Mouse (Mus musculus) embryonic facial prominence, embryonic 10.5 days (tissue): ENCODE measurements at regions not wholly inside any gene's neighbourhood (a gene's known extent, or its start where the extent isn't known, plus 50 kb on each side); places are given as distances from the start of the nearest gene placed in this dataset.

ENCODE experiments used
- DNase-seq: peaks from one replicate; pipeline ENCODE4 v3.0.0-alpha.2; 2017; ENCODE audit warnings: low spot score
- H3K27ac ChIP-seq: fragments of 300-500 bp; sonication (generic); replicated peaks from 2 replicates; pipeline ENCODE4 v1.5.1; 2016; ENCODE audit warnings: mild to moderate bottlenecking
- H3K27me3 ChIP-seq: fragments of 300-500 bp; sonication (generic); replicated peaks from 2 replicates; pipeline ENCODE4 v1.6.1; 2016; ENCODE audit warnings: low read depth, mild to moderate bottlenecking; ENCODE audit not compliant: poor library complexity, severe bottlenecking
- H3K36me3 ChIP-seq: fragments of 300-500 bp; sonication (generic); replicated peaks from 2 replicates; pipeline ENCODE4 v1.6.1; 2016; ENCODE audit warnings: mild to moderate bottlenecking, moderate library complexity
- H3K4me1 ChIP-seq: fragments of 300-500 bp; sonication (generic); 2 replicates; pipeline ENCODE4 v1.6.1; 2016
- H3K4me3 ChIP-seq: fragments of 300-500 bp; sonication (generic); 2 replicates; pipeline ENCODE4 v1.5.1; 2016; ENCODE audit warnings: mild to moderate bottlenecking, moderate library complexity
- H3K9me3 ChIP-seq: fragments of 300-500 bp; sonication (generic); 2 replicates; pipeline ENCODE4 v1.6.1; 2016; ENCODE audit warnings: mild to moderate bottlenecking
- WGBS: fragments of 180-500 bp; shearing (Covaris S2); methylation state at CpG from one replicate; pipeline ENCODE4 v1.1.7; 2016; 5-methylcytosine and 5-hydroxymethylcytosine counted together

DNA sequence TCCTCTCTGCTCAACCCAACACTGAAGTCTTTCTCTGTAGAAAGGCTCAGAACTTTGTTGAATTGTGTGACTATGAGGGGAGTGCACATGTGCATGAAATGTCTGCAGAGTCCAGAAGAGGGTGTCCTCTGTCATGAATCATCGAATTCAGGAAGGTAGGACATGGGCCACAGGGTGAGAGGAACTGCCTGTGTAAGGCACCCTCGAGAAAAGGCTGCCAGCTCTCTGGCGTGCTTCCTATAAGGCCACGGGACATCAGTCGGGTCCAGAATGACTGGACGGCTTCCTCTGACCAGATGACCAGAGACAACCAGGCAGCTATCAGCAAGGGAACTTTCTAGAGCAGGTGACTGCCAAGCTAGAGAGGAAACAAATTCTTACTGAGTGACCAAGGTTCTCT lies 91.1 kb upstream of the Zdhhc25 start:
- Histone ChIP-seq H3K4me1 (peaks cover 15% of the 10 kb centered on the region), H3K9me3 (no peaks in the 10 kb centered on the region), H3K27me3 (no peaks in the 10 kb centered on the region), H3K36me3 (no peaks in the 10 kb centered on the region), H3K4me3 (no peak overlapping the region), H3K27ac (no peak overlapping the region)
- no peak for DNase-seq
- 91% methylated on average over 6 of the region's 6 CpGs for WGBS

DNA sequence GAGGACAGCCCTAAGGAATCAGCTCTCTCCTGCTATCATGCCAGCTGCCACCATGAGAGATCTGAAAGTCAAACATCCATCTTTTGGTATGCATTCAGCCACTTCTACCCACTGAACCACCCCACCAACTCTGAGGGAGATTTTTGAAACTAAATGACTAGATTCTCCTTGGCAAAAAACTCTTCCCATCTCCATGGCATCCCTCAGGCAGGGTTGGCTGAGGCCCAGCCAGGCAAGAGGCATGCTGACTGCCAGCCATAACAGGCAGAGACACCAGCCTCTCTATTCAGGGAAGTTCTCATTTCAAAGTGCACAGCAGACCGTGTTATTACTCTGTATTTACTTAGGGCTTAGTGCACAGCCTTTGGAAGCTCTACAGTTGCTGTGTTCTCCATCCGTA lies 90.5 kb upstream of the Zdhhc25 start:
- H3K4me1 ChIP-seq, result peaks cover 15% of the 10 kb centered on the region
- H3K9me3 ChIP-seq, result no peaks in the 10 kb centered on the region
- no peaks in the 10 kb centered on the region for H3K27me3 ChIP-seq
- no peak overlapping the region for H3K4me3 ChIP-seq
- DNase-seq, result no peak
- 77% methylated on average over 2 of the region's 2 CpGs for WGBS
- no peaks in the 10 kb centered on the region for H3K36me3 ChIP-seq
- H3K27ac ChIP-seq, result no peak overlapping the region

DNA sequence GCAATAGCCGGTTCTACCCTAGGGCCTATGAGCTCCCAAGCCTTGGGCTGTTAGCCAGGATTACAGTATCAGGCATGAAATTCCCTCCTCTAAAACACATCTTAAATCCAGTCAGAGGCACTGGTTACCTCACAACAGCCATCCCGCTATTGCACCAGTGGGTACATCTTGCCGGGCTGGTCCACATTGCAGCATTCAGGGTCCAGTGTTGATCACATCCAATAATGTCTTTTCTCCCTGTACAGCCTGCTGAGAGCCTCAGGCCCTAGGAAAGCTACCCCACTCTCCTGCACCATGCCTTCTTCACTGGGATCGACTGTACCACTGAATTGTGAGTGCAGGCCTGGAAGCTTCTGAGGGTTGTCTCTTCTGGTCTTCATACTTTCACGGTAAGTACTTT lies 86.0 kb upstream of the Zdhhc25 start:
- no peak overlapping the region for H3K27ac ChIP-seq
- DNase-seq, result no peak
- H3K9me3 ChIP-seq, result no peaks in the 10 kb centered on the region
- no peaks in the 10 kb centered on the region for H3K27me3 ChIP-seq
- no peaks in the 10 kb centered on the region for H3K36me3 ChIP-seq
- no peak overlapping the region for H3K4me3 ChIP-seq
- no peaks in the 10 kb centered on the region for H3K4me1 ChIP-seq
- WGBS, result 93% methylated on average over 5 of the region's 5 CpGs

DNA sequence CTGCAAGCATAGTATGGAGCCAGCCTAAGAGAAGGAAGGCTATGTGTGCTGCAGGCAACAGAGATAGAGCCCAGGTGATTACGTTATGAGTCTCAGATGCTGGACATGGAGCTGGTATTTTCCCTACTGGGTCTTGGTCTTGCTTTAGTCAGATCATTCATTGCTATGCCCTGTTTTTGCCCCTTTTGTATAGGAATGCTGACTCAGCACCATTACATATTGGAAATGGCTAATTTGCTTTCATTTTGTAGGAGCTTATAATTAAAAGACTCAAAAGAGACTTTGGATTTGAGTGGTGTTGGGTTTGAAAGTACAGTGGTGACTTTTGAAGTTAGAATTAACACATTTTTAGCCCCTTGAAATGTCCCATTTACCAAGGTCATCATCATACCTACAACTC lies 68.9 kb upstream of the Zdhhc25 start:
- WGBS, result 89% methylated on average over 1 of the region's 1 CpGs
- H3K36me3 ChIP-seq, result no peaks in the 10 kb centered on the region
- DNase-seq, result no peak

DNA sequence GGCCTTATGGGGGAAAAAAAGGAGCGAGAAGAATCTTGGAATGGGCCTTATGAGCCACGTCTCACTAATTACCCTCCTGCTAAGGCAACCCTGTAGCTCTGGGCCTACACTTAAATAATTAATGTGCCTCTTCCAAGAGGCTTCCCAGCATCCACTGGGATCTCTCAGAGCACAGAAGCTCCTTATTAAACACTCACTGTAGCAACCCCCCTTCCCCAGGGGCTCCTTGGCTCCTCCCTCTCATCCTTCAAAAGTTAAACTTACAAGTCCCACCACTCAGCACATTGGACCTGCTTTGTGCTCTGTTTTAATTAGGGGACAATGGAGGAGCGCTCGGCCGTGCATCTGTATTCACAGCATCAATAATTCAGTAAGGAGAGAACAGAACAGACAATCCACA lies 68.1 kb upstream of the Zdhhc25 start:
- DNase-seq, result no peak
- Histone ChIP-seq H3K27ac (no peak overlapping the region), H3K27me3 (no peaks in the 10 kb centered on the region), H3K4me3 (no peak overlapping the region), H3K36me3 (no peaks in the 10 kb centered on the region), H3K4me1 (no peaks in the 10 kb centered on the region), H3K9me3 (0 out of 2 replicates have a peak, but pooled peaks cover 4% of the 10 kb centered on the region)
- WGBS, result 70% methylated on average over 5 of the region's 5 CpGs

More for the DNA sequence above, 68.9 kb upstream of the Zdhhc25 start:
- H3K27me3 ChIP-seq, result no peaks in the 10 kb centered on the region
- no peak overlapping the region for H3K27ac ChIP-seq
- H3K4me1 ChIP-seq, result no peaks in the 10 kb centered on the region
- no peak overlapping the region for H3K4me3 ChIP-seq
- H3K9me3 ChIP-seq, result 0 out of 2 replicates have a peak, but pooled peaks cover 4% of the 10 kb centered on the region

DNA sequence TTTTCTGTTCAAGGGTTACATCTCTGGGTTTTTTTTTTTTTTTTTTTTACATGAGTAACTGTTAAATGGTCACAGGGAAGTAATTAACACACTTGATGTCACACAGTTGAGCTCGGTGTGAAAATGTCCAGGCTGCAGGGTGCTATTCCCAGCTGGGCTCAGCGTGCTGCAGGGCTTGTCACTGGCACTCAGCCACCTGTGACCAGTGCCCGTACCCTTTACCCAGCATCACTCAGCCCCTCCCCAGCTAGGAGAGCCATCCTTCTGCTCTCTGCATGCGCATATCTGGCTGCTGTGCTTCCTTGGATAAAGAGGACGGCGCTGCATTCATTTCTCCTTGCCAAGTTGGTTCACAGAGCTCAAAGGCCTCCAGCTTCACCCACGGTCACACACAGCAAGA lies 66.7 kb upstream of the Zdhhc25 start:
- no peak for DNase-seq
- Histone ChIP-seq H3K36me3 (no peaks in the 10 kb centered on the region), H3K27me3 (no peaks in the 10 kb centered on the region), H3K27ac (no peak overlapping the region), H3K4me3 (no peak overlapping the region), H3K9me3 (0 out of 2 replicates have a peak, but pooled peaks cover 4% of the 10 kb centered on the region), H3K4me1 (no peaks in the 10 kb centered on the region)
- 76% methylated on average over 7 of the region's 7 CpGs for WGBS

DNA sequence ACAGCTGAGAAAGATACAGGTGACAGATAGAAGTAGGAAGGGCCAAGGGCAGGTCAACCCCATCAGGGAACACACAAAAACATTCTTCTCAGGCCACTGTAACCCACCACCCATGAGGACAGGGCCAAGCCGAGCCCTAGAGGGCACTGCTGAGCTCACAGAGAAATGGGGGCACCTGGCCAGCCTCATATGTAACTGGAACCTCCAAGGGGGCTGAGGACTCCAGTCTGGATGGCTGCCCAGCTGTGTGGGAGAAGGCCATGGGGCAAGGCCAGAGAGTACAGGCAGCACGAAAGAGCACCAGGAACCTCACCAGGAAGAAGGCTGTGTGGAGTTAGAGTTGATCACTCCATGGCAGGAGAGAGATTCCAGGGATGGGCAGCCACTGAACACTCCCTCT lies 64.6 kb upstream of the Zdhhc25 start:
- no peak for DNase-seq
- Histone ChIP-seq H3K9me3 (0 out of 2 replicates have a peak, but pooled peaks cover 4% of the 10 kb centered on the region), H3K27ac (no peak overlapping the region), H3K4me3 (no peak overlapping the region), H3K27me3 (no peaks in the 10 kb centered on the region), H3K36me3 (no peaks in the 10 kb centered on the region), H3K4me1 (no peaks in the 10 kb centered on the region)
- WGBS, result 79% methylated on average over 2 of the region's 2 CpGs

DNA sequence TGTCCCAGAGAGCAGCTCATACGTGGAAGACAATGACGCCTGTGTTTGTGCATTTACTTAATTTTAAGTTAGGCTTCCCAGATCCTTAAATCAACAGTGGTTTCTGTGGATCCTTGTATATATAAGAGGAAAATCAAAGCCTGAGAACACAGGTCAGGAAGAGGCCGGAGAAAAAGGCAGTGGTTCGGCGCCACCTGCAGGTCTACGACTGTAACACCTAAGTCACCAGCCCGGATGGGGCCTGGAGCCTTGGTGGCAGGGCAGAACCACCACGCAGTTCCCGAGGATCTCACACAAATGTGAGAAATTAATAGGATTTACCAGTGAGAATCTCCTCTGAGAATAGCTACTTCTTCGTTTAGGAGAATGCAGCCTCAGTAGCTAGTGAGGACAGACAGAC lies 62.9 kb upstream of the Zdhhc25 start:
- WGBS, result 25% methylated on average over 10 of the region's 10 CpGs
- Histone ChIP-seq H3K4me1 (peaks cover 3% of the 10 kb centered on the region; the same call in 1 of the 2 replicates), H3K36me3 (no peaks in the 10 kb centered on the region), H3K9me3 (no peaks in the 10 kb centered on the region), H3K4me3 (no peak overlapping the region), H3K27me3 (no peaks in the 10 kb centered on the region), H3K27ac (no peak overlapping the region)
- peak; percentile 65 for DNase-seq

DNA sequence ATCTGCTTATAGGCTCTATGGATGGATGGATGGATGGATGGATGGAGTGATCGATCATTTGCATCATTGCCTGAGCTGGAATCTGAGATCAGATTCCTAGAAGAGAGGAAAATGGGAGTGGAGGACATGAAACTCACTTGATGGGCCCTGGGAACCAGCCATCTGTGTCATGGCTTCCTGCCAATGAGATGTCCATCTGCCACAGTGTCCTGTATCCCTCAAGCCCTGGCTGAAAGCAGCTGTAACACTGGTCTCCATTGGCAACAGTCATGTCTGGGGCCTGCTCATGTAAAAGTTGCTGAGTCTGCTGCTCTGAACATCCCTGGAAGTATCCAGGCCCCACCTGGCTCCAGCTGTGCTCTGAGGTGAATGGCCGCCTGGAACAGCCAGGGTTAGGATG lies 57.5 kb upstream of the Zdhhc25 start:
- Histone ChIP-seq H3K9me3 (no peaks in the 10 kb centered on the region), H3K27me3 (no peaks in the 10 kb centered on the region), H3K27ac (no peak overlapping the region), H3K4me3 (no peak overlapping the region), H3K36me3 (no peaks in the 10 kb centered on the region), H3K4me1 (peaks cover 3% of the 10 kb centered on the region; the same call in 1 of the 2 replicates)
- DNase-seq, result no peak
- WGBS, result 86% methylated on average over 2 of the region's 2 CpGs

DNA sequence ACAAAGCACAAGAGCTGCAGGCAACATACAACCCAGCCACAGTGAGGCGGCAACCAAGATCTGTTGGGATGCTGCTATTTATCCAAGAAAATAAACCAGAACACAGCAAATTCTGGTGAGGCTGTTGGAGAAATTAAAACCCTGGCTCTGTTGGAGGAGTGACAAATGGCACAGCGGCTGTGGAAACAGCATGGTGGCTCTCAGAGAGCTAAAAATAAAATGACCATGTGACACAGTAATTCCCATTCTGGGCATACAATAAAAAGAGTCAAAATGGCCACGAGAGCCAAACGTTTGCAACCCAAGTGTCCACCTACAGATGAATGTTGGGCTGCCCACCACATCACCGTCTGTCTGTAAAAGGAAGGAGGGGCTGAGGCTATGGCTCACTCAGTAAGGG lies 55.9 kb upstream of the Zdhhc25 start:
- WGBS, result 86% methylated on average over 5 of the region's 5 CpGs
- DNase-seq, result no peak

DNA sequence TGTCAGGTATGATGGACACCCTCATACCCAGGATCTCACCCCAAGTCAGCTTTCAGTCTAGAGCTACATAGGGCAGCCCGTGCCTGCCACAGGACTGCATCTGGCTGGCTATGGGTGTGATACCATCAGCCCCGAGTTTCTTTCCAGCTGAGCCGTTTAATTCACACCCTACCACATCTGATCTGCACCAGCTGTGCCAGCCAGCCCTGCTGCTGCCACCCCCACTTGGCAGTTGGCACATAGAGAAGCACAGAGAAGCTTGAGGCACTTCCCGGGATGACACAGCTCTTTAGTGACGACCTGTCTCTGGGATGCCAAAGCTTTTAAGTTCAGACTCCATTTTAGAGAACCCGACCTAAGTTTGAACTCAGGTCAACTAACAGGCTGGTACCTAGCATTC lies 51.8 kb upstream of the Zdhhc25 start:
- H3K9me3 ChIP-seq, result no peaks in the 10 kb centered on the region
- no peaks in the 10 kb centered on the region for H3K4me1 ChIP-seq
- no peaks in the 10 kb centered on the region for H3K36me3 ChIP-seq
- DNase-seq, result no peak
- H3K27me3 ChIP-seq, result no peaks in the 10 kb centered on the region
- H3K27ac ChIP-seq, result no peak overlapping the region
- H3K4me3 ChIP-seq, result no peak overlapping the region
- WGBS, result 72% methylated on average over 6 of the region's 6 CpGs

More for the DNA sequence above, 55.9 kb upstream of the Zdhhc25 start:
- Histone ChIP-seq H3K27ac (no peak overlapping the region), H3K4me1 (peaks cover 3% of the 10 kb centered on the region; the same call in 1 of the 2 replicates), H3K27me3 (no peaks in the 10 kb centered on the region), H3K36me3 (no peaks in the 10 kb centered on the region), H3K4me3 (no peak overlapping the region), H3K9me3 (no peaks in the 10 kb centered on the region)
